ENCODE assay signal across 10 mouse cellular contexts in the genomic region with DNA sequence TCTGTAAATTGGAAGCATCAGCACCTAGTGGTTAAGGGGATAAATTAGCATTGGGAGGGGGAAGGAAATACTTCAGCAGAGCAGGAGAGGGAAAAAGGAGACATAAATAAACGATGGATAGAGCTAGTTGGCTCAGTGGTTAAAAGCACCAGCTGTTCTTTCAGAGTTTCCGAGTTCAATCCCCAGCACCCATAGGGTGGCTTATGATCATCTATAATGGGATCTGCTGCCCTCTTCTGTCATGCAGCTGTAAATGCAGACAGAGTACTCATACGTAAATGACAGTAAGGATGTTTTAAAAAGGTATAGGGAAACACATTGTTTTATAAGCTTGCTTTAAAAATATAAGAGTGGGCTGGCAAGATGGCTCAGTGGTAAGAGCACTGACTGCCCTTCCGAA. TPM values are rescaled to one million over a fixed set of nuclear protein-coding genes. Genes with fewer than 3 reads are reported as not detected.
DNase-seq lines count a peak whose midpoint lies in the region; ATAC-seq and TF ChIP-seq lines count a peak whose summit lies in the region.
"Had no signal": no experiment of that assay in that cellular context is flagged by ENCODE, and none has a peak within 500 bp of the region (broad histone marks: within the 10 kb centered on the region; RNA-seq: fewer than 3 reads in every experiment).

No protein-coding gene starts in this region.

- no peak overlapping the region for H3K4me3 ChIP-seq in hindbrain, embryonic 10.5 days
- no peak overlapping the region for H3K4me3 ChIP-seq in hindbrain, embryonic 12.5 days
- no peak overlapping the region for H3K4me3 ChIP-seq in midbrain, postnatal 0 days (ENCODE audit: low read depth, low read length)

- no peaks in the 10 kb centered on the region for H3K9me3 ChIP-seq in hindbrain, embryonic 10.5 days
- no peaks in the 10 kb centered on the region for H3K9me3 ChIP-seq in hindbrain, embryonic 12.5 days (replicated peaks)
- no peaks in the 10 kb centered on the region for H3K9me3 ChIP-seq in midbrain, postnatal 0 days (ENCODE audit: low read length)

- H3K36me3 ChIP-seq in hindbrain, embryonic 10.5 days = no peaks in the 10 kb centered on the region
- H3K36me3 ChIP-seq in hindbrain, embryonic 12.5 days = no peaks in the 10 kb centered on the region
- H3K36me3 ChIP-seq in midbrain, postnatal 0 days (ENCODE audit: insufficient read depth, low read length) = no peaks in the 10 kb centered on the region

- H3K9ac ChIP-seq in hindbrain, embryonic 12.5 days = no peak overlapping the region
- no peak overlapping the region for H3K9ac ChIP-seq in midbrain, postnatal 0 days (replicated peaks; ENCODE audit: low read length, poor library complexity, severe bottlenecking)

- WGBS in hindbrain, embryonic 10.5 days = 26% methylated on average over 4 of the region's 4 CpGs
- 24% methylated on average over 4 of the region's 4 CpGs for WGBS in hindbrain, embryonic 12.5 days
- 23% methylated on average over 4 of the region's 4 CpGs for WGBS in midbrain, postnatal 0 days

- H3K4me2 ChIP-seq in hindbrain, embryonic 12.5 days (replicated peaks) = no peak overlapping the region
- H3K4me2 ChIP-seq in midbrain, postnatal 0 days (ENCODE audit: low read depth, low read length, poor library complexity, severe bottlenecking) = no peak overlapping the region

- H3K27ac ChIP-seq in hindbrain, embryonic 10.5 days = no peak overlapping the region
- no peak overlapping the region for H3K27ac ChIP-seq in hindbrain, embryonic 12.5 days
- H3K27ac ChIP-seq in midbrain, postnatal 0 days (ENCODE audit: low read depth, low read length) = no peak overlapping the region

- intact Hi-C loops in heart, postnatal 10 days (cut with DNase I) = loop anchor here (1.0 to 10.0 kb wide), 3 partner anchors 51 to 173 kb away; a partner anchor contains a TSS

- no peaks in the 10 kb centered on the region; the same call in 1 of the 2 replicates for H3K4me1 ChIP-seq in hindbrain, embryonic 10.5 days (replicated peaks)
- H3K4me1 ChIP-seq in hindbrain, embryonic 12.5 days = no peaks in the 10 kb centered on the region
- H3K4me1 ChIP-seq in midbrain, postnatal 0 days (ENCODE audit: insufficient read depth, low read length) = no peaks in the 10 kb centered on the region

- peak; percentile 11 for DNase-seq in hindbrain, embryonic 10.5 days (ENCODE audit: low spot score)
- peak; percentile 36 for DNase-seq in CD4-positive helper T cell, adult 2 months (ENCODE audit: low read depth, low spot score)
- peak; percentile 5 for DNase-seq in Muller cell, postnatal 12 days (ENCODE audit: inconsistent ontology term)
- peak; percentile 31 to 52 for DNase-seq in heart, postnatal 10 days
- DNase-seq in midbrain, postnatal 0 days (ENCODE audit: low spot score) = peak; percentile 17
- DNase-seq in layer of hippocampus, postnatal 36 days = no peak
- no peak for DNase-seq in left cerebral cortex, adult 11 months (ENCODE audit: low spot score)

- TF ChIP-seq CTCF in midbrain, postnatal 0 days (IDR thresholded peaks at IDR 0.05) = peak; percentile 69

- ATAC-seq in hindbrain, embryonic 12.5 days (ENCODE audit: low FRiP score) = no peak
- no peak for ATAC-seq in midbrain, postnatal 0 days (ENCODE audit: low FRiP score)

- no peaks in the 10 kb centered on the region for H3K27me3 ChIP-seq in hindbrain, embryonic 10.5 days (ENCODE audit: insufficient read depth, poor library complexity, severe bottlenecking)
- no peaks in the 10 kb centered on the region for H3K27me3 ChIP-seq in hindbrain, embryonic 12.5 days
- no peaks in the 10 kb centered on the region for H3K27me3 ChIP-seq in midbrain, postnatal 0 days (ENCODE audit: insufficient read depth, low read length)

RNA-seq across cellular contexts. Expression of a gene that starts 19.7 kb away (rescaled TPM):
- polyA plus RNA-seq in hindbrain, embryonic 10.5 days (2016; fragmentation: Nextera tagmentation; extraction: Ambion mirVana) = not detected in 2 replicates
- polyA plus RNA-seq in hindbrain, embryonic 12.5 days (2016; fragmentation: Nextera tagmentation; extraction: Ambion mirVana) = not detected in 2 replicates
- total RNA-seq in heart, postnatal 10 days (2021) = not detected
- not detected in 2 replicates for total RNA-seq in midbrain, postnatal 0 days (2014; rRNA removed)
- polyA plus RNA-seq in midbrain, postnatal 0 days (2015; fragmentation: Nextera tagmentation; extraction: Ambion mirVana) = not detected in 2 replicates
- not detected for total RNA-seq in layer of hippocampus, postnatal 36 days (2021)
- total RNA-seq: left cerebral cortex, postnatal 14 days had no signal
- polyA plus RNA-seq: embryonic facial prominence, embryonic 14.5 days had no signal

RNA-seq across cellular contexts. Expression of a gene that starts 27.5 kb away (rescaled TPM):
- polyA plus RNA-seq in hindbrain, embryonic 10.5 days (2016; fragmentation: Nextera tagmentation; extraction: Ambion mirVana) = not detected in 2 replicates
- polyA plus RNA-seq in hindbrain, embryonic 12.5 days (2016; fragmentation: Nextera tagmentation; extraction: Ambion mirVana) = 0.26 TPM in 1 of 2 replicates, not detected in the other
- under 1 TPM in 1 of 2 experiments, not detected in 1; 0.55 TPM for total RNA-seq in heart, postnatal 10 days (2021)
- total RNA-seq in midbrain, postnatal 0 days (2014; rRNA removed) = not detected in 2 replicates
- polyA plus RNA-seq in midbrain, postnatal 0 days (2015; fragmentation: Nextera tagmentation; extraction: Ambion mirVana) = not detected in 2 replicates
- total RNA-seq in layer of hippocampus, postnatal 36 days (2021) = not detected
- total RNA-seq: left cerebral cortex, postnatal 14 days had no signal
- polyA plus RNA-seq: embryonic facial prominence, embryonic 14.5 days had no signal

RNA-seq across cellular contexts. Expression of a gene that starts 29.3 kb away (rescaled TPM):
- 310 and 387 TPM in 2 replicates for polyA plus RNA-seq in hindbrain, embryonic 10.5 days (2016; fragmentation: Nextera tagmentation; extraction: Ambion mirVana)
- polyA plus RNA-seq in hindbrain, embryonic 12.5 days (2016; fragmentation: Nextera tagmentation; extraction: Ambion mirVana) = 239 and 240 TPM in 2 replicates
- 10 to 100 TPM; 68.5 to 69.0 TPM for total RNA-seq in heart, postnatal 10 days (2021)
- total RNA-seq in midbrain, postnatal 0 days (2014; rRNA removed) = 137 and 153 TPM in 2 replicates
- 123 TPM in 2 replicates for polyA plus RNA-seq in midbrain, postnatal 0 days (2015; fragmentation: Nextera tagmentation; extraction: Ambion mirVana)
- 100 to 1,000 TPM; 120 TPM for total RNA-seq in layer of hippocampus, postnatal 36 days (2021)

RNA-seq across cellular contexts. Expression of a gene that starts 29.5 kb away (rescaled TPM):
- polyA plus RNA-seq in hindbrain, embryonic 10.5 days (2016; fragmentation: Nextera tagmentation; extraction: Ambion mirVana) = 18.0 and 20.5 TPM in 2 replicates
- 18.1 and 23.7 TPM in 2 replicates for polyA plus RNA-seq in hindbrain, embryonic 12.5 days (2016; fragmentation: Nextera tagmentation; extraction: Ambion mirVana)
- under 1 TPM; 0.24 to 0.42 TPM for total RNA-seq in heart, postnatal 10 days (2021)
- 0.14 and 2.7 TPM in 2 replicates for total RNA-seq in midbrain, postnatal 0 days (2014; rRNA removed)
- polyA plus RNA-seq in midbrain, postnatal 0 days (2015; fragmentation: Nextera tagmentation; extraction: Ambion mirVana) = 0.48 and 0.88 TPM in 2 replicates
- 1 to 10 TPM; 1.4 to 2.7 TPM for total RNA-seq in layer of hippocampus, postnatal 36 days (2021)

RNA-seq across cellular contexts. Expression of a gene that starts 40.1 kb away (rescaled TPM):
- 29.3 and 31.2 TPM in 2 replicates for polyA plus RNA-seq in hindbrain, embryonic 10.5 days (2016; fragmentation: Nextera tagmentation; extraction: Ambion mirVana)
- 42.2 and 46.7 TPM in 2 replicates for polyA plus RNA-seq in hindbrain, embryonic 12.5 days (2016; fragmentation: Nextera tagmentation; extraction: Ambion mirVana)
- 100 to 1,000 TPM; 100 to 108 TPM for total RNA-seq in heart, postnatal 10 days (2021)
- 86.8 and 102 TPM in 2 replicates for total RNA-seq in midbrain, postnatal 0 days (2014; rRNA removed)
- polyA plus RNA-seq in midbrain, postnatal 0 days (2015; fragmentation: Nextera tagmentation; extraction: Ambion mirVana) = 18.0 and 18.8 TPM in 2 replicates
- 100 to 1,000 TPM; 159 to 174 TPM for total RNA-seq in layer of hippocampus, postnatal 36 days (2021)

Comparison
In these comparisons a context has a peak if more than half of its experiments do, and no peak if none do; other contexts are left out.
1. DNase-seq: peak in hindbrain, embryonic 10.5 days (single experiment), CD4-positive helper T cell, adult 2 months (single experiment), Muller cell, postnatal 12 days (single experiment), heart, postnatal 10 days (2 of 2) and midbrain, postnatal 0 days (single experiment); none in layer of hippocampus, postnatal 36 days (0 of 2) and left cerebral cortex, adult 11 months (single experiment).